Mouse (Mus musculus): Measurements from ENCODE around the gene Tas2r122.
"Not testable (repeated sequence)": the region's sequence is repeated elsewhere in the genome, so short reads cannot be mapped to it uniquely, and the experiment has no call there.

Gene Tas2r122

DNA sequence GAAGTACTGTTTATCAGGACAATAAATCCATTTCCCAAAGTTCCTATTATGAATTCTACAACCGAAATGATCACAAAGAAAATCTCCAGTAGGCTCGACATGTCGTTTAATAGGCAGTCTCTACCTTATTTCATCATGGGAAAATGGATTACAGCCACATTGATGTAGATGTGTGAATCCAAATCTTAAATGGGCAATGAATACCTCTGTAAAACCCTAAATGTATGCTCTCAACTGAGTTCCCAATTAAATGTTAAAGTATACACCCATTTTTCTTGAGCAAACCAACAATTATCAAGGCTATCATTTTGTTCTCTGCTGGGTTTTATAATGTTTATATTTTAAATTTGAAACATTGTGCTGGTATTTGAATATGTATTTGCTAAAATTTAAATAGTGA, at the start of gene Tas2r122:
Gene Tas2r122 (minus strand): TSS at position 101 of the 400 bp plus-strand sequence.
- in situ Hi-C loops (cut with MseI, MboI), result no loop called here

GRCm38 (mm10) chr6:132754430-132754829, 42.7 kb upstream of the Tas2r122 start, which contains the start of gene Tas2r124:
TSS of gene Tas2r124 (plus strand) at chr6:132754730.
- in situ Hi-C loops (cut with MseI, MboI), result no loop called here

GRCm38 (mm10) chr6:132750206-132750605, 38.5 kb upstream of the Tas2r122 start:
- in situ Hi-C loops (cut with MseI, MboI), result no loop called here

- in situ Hi-C loops (cut with MseI, MboI), result no loop called here
Observed at GRCm38 (mm10) chr6:132737935-132738334, 26.2 kb upstream of the Tas2r122 start, which contains the start of gene Tas2r115. TSS of gene Tas2r115 (minus strand) at chr6:132738035.

DNA sequence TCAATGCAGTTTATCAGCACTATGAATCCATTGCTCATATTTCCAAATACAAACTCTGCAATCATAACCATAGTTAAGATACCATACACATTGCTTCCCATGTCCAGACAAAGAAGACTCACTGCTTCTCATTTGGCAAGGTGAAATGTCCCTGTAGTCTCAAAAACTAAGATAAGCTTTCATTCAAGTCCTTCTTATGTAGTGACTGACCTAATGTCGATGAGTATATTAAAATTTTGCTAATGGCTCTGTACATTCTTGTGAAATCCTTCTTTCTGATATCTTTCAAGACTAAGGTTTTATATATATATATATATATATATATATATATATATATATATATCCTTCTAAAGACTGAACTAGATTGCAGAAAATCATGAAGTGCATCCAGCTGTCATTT, 10.8 kb downstream of the Tas2r122 start, which contains the start of gene Tas2r121:
Gene Tas2r121 (minus strand): TSS at position 101 of the 400 bp plus-strand sequence.
- in situ Hi-C loops (cut with MseI, MboI), result no loop called here

- in situ Hi-C loops (cut with MseI, MboI), result not testable (repeated sequence)
Observed at GRCm38 (mm10) chr6:132691596-132691995, 20.1 kb downstream of the Tas2r122 start.
